Mouse (Mus musculus) limb, embryonic 12.5 days (tissue): ENCODE data around the gene Aldh18a1. TPM values are rescaled to one million over a fixed set of nuclear protein-coding genes. Genes with fewer than 3 reads are reported as not detected.
A peak's percentile ranks its signal among the peaks of the same experiment; 100 is the strongest.

ENCODE experiments used
- ATAC-seq: fragments of 200-750 bp; cut with Nextera tagmentation; 2 replicates; pipeline ENCODE4 v1.8.0; 2017; ENCODE audit warnings: low read depth, moderate TSS enrichment; ENCODE audit not compliant: insufficient number of reproducible peaks, insufficient read depth, low FRiP score, low TSS enrichment
- H3K27ac ChIP-seq: fragments of 300-500 bp; sonication (generic); 2 replicates; pipeline ENCODE4 v1.5.1; 2016; ENCODE audit warnings: mild to moderate bottlenecking, moderate library complexity
- H3K27me3 ChIP-seq: fragments of 300-500 bp; sonication (generic); 2 replicates; pipeline ENCODE4 v1.6.1; 2016; ENCODE audit warnings: mild to moderate bottlenecking, moderate library complexity
- H3K36me3 ChIP-seq: fragments of 300-500 bp; sonication (generic); 2 replicates; pipeline ENCODE4 v1.6.1; 2016; ENCODE audit warnings: mild to moderate bottlenecking, moderate library complexity
- H3K4me1 ChIP-seq: fragments of 300-500 bp; sonication (generic); replicated peaks from 2 replicates; pipeline ENCODE4 v1.6.1; 2016
- H3K4me2 ChIP-seq: fragments of 300-500 bp; sonication (generic); 2 replicates; pipeline ENCODE4 v1.6.1; 2016; ENCODE audit warnings: mild to moderate bottlenecking, moderate library complexity
- H3K4me3 ChIP-seq: fragments of 300-500 bp; sonication (generic); replicated peaks from 2 replicates; pipeline ENCODE4 v1.5.1; 2016; ENCODE audit warnings: mild to moderate bottlenecking
- H3K9ac ChIP-seq: fragments of 300-500 bp; sonication (generic); replicated peaks from 2 replicates; pipeline ENCODE4 v1.6.1; 2016; ENCODE audit warnings: mild to moderate bottlenecking, moderate library complexity
- H3K9me3 ChIP-seq: fragments of 300-500 bp; sonication (generic); 2 replicates; pipeline ENCODE4 v1.6.1; 2016; ENCODE audit warnings: mild to moderate bottlenecking, moderate library complexity
- WGBS: fragments of 180-500 bp; shearing (Covaris S2); methylation state at CpG from one replicate; pipeline ENCODE4 v1.1.7; 2016; 5-methylcytosine and 5-hydroxymethylcytosine counted together
- polyA plus RNA-seq: library from polyadenylated mRNA; unstranded; fragments of >200 nt; fragmentation: Nextera tagmentation; extraction: Ambion mirVana; gene quantifications from 2 replicates; pipeline ENCODE4 v1.2.1, GENCODE M21; 2016

Gene Aldh18a1
- polyA plus RNA-seq, 1 experiment from 2014 or later, result 83.2 TPM

GRCm38 (mm10) chr19:40554343-40554742 lies 33.9 kb downstream of the Aldh18a1 start:
- H3K4me1 ChIP-seq, result peaks cover 2% of the 10 kb centered on the region
- no peak overlapping the region for H3K9ac ChIP-seq
- H3K36me3 ChIP-seq, result peaks cover 82% of the 10 kb centered on the region
- no peak overlapping the region for H3K27ac ChIP-seq
- H3K4me3 ChIP-seq, result no peak overlapping the region
- no peak for ATAC-seq
- WGBS, result 93% methylated on average over 11 of the region's 11 CpGs
- H3K9me3 ChIP-seq, result no peaks in the 10 kb centered on the region; the same call in 1 of the 2 replicates
- H3K4me2 ChIP-seq, result no peak overlapping the region
- no peaks in the 10 kb centered on the region for H3K27me3 ChIP-seq

- Histone ChIP-seq H3K4me3 (no peak overlapping the region), H3K27ac (no peak overlapping the region), H3K9me3 (no peaks in the 10 kb centered on the region; the same call in 1 of the 2 replicates), H3K27me3 (no peaks in the 10 kb centered on the region), H3K36me3 (peaks cover 82% of the 10 kb centered on the region), H3K4me2 (no peak overlapping the region), H3K4me1 (peaks cover 7% of the 10 kb centered on the region), H3K9ac (no peak overlapping the region)
- ATAC-seq, result no peak
- 86% methylated on average over 6 of the region's 6 CpGs for WGBS
Observed at GRCm38 (mm10) chr19:40553849-40554248, 34.4 kb downstream of the Aldh18a1 start.

DNA sequence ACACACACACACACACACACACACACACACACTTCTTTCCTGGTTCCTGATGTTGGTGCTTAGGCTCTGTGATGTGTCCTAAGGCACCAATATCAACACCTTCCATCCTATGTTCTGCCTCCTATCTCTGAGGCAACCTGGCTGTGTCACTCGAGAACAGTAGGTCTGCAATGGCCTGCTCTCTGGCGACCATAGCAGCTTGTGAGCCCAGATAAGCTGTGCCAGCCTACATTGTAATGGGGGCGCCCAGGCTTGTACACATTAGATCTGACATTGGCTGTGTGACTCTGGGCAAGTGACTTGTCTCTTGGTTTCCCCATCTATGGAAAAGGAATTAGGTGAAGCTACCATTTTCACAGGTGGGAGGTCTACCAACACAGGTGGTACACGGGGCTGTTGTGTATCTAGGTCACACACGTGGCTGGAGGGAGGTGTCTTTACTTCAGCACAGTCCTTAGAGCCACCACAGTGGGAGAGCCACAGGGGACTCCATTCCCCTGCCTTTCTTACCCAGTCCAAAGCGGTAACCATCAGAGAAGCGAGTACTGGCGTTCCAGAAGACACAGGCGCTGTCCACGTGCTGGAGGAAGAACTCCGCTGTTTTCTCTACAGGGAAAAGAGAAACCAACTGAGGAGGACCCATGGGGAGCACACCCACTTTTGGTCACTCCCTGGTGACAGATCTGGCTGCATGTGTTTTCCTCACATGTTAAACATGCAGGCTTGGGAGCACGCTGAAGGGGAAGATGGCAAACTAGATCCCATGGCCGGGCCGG lies 35.1 kb downstream of the Aldh18a1 start:
- WGBS, result 93% methylated on average over 14 of the region's 14 CpGs
- Histone ChIP-seq H3K4me1 (peaks cover 9% of the 10 kb centered on the region), H3K4me3 (no peak overlapping the region), H3K4me2 (no peak overlapping the region), H3K9me3 (no peaks in the 10 kb centered on the region; the same call in 1 of the 2 replicates), H3K27ac (no peak overlapping the region), H3K36me3 (peaks cover 78% of the 10 kb centered on the region), H3K27me3 (no peaks in the 10 kb centered on the region), H3K9ac (no peak overlapping the region)
- ATAC-seq, result no peak

- no peak overlapping the region for H3K4me3 ChIP-seq
- H3K9me3 ChIP-seq, result no peaks in the 10 kb centered on the region
- 59% methylated on average over 6 of the region's 6 CpGs for WGBS
- peaks cover 9% of the 10 kb centered on the region for H3K4me1 ChIP-seq
- no peak overlapping the region for H3K9ac ChIP-seq
- no peaks in the 10 kb centered on the region for H3K27me3 ChIP-seq
- no peak for ATAC-seq
- H3K4me2 ChIP-seq, result no peak overlapping the region
- H3K27ac ChIP-seq, result no peak overlapping the region
- H3K36me3 ChIP-seq, result peaks cover 44% of the 10 kb centered on the region
Observed at GRCm38 (mm10) chr19:40549516-40550135, 38.6 kb downstream of the Aldh18a1 start.

GRCm38 (mm10) chr19:40548796-40549515 lies 39.3 kb downstream of the Aldh18a1 start:
- 33% methylated on average over 5 of the region's 5 CpGs for WGBS
- Histone ChIP-seq H3K4me2 (no peak overlapping the region), H3K9ac (no peak overlapping the region)

DNA sequence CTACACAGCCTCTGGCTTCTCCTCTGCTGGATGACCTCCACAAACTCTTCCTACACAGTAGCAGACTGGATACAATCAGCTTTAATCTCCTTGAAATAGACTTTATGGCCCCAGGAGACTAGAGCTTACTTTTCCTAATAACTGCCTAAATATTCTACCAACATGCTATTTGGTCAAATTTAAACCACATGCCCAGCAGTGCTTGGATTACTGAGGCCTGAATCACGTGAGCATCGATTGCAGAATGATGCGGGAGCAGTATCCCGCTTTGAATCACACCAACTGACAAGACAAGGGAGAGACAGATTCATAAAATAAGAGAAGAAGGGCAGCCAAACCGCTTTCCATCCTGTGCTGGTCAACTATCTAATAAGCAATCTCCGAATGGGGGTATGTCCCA lies 39.9 kb downstream of the Aldh18a1 start:
- no peaks in the 10 kb centered on the region for H3K9me3 ChIP-seq
- ATAC-seq, result no peak
- H3K27ac ChIP-seq, result no peak overlapping the region
- H3K9ac ChIP-seq, result no peak overlapping the region
- H3K36me3 ChIP-seq, result peaks cover 32% of the 10 kb centered on the region
- WGBS, result 76% methylated on average over 6 of the region's 6 CpGs
- peaks cover 9% of the 10 kb centered on the region for H3K4me1 ChIP-seq
- H3K4me2 ChIP-seq, result no peak overlapping the region
- H3K4me3 ChIP-seq, result no peak overlapping the region
- H3K27me3 ChIP-seq, result no peaks in the 10 kb centered on the region

More at GRCm38 (mm10) chr19:40548796-40549515, 39.3 kb downstream of the Aldh18a1 start:
- 0 out of 2 replicates have a peak, but pooled peaks have one; percentile 49 for ATAC-seq
- Histone ChIP-seq H3K4me3 (no peak overlapping the region), H3K27me3 (no peaks in the 10 kb centered on the region), H3K4me1 (peaks cover 9% of the 10 kb centered on the region), H3K9me3 (no peaks in the 10 kb centered on the region), H3K36me3 (peaks cover 37% of the 10 kb centered on the region), H3K27ac (no peak overlapping the region)

- WGBS, result 6% methylated on average over 3 of the region's 3 CpGs
- no peaks in the 10 kb centered on the region for H3K36me3 ChIP-seq
- peaks cover 9% of the 10 kb centered on the region for H3K4me1 ChIP-seq
- H3K4me3 ChIP-seq, result no peak overlapping the region
- no peak overlapping the region for H3K9ac ChIP-seq
- H3K9me3 ChIP-seq, result no peaks in the 10 kb centered on the region
- H3K4me2 ChIP-seq, result no peak overlapping the region
- H3K27ac ChIP-seq, result no peak overlapping the region
- H3K27me3 ChIP-seq, result no peaks in the 10 kb centered on the region
- ATAC-seq, result no peak
Observed at GRCm38 (mm10) chr19:40544856-40545255, 43.4 kb downstream of the Aldh18a1 start.

DNA sequence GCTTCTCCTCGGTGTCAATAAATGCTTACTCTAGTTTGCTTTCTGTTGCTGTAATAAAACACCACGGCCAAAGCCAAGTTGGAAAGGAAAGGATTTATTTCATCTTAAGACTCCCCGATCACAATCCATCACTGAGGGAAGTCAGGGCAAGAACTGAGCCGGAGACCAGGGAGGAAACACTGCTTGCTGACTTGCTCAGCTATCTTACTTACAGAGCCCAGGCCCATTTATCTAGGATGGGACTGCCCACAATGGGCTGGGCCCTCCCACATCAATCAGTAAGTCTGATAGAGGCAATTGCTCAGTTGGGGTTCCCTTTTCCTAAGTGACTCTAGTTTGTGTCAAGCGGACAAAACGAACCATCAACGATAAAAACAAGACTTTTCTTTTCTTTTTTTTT lies 45.5 kb downstream of the Aldh18a1 start:
- no peaks in the 10 kb centered on the region for H3K9me3 ChIP-seq
- WGBS, result 85% methylated on average over 7 of the region's 7 CpGs
- no peak overlapping the region for H3K4me2 ChIP-seq
- H3K4me3 ChIP-seq, result no peak overlapping the region
- H3K36me3 ChIP-seq, result no peaks in the 10 kb centered on the region
- H3K9ac ChIP-seq, result no peak overlapping the region
- H3K4me1 ChIP-seq, result no peaks in the 10 kb centered on the region
- ATAC-seq, result no peak
- H3K27me3 ChIP-seq, result no peaks in the 10 kb centered on the region
- no peak overlapping the region for H3K27ac ChIP-seq

DNA sequence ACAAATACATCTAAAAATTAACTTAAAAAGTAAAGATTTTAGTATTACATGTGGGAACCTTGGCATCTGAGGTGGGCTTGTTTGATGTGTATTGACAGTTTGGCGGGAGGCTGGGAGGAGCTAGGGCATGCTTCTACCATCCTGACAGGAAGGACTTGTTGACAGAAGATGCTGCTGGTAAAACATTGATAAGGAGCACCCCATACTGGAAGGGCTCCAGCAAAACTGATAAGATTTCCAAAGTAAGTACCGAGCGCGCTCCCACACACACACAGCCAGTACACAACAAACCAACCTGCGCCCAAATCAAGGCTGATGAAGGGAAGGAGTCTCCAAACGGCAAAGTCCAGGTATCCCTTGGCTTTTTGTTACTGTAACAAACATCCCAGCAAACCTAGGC lies 51.7 kb downstream of the Aldh18a1 start:
- ATAC-seq, result no peak
- H3K4me1 ChIP-seq, result no peaks in the 10 kb centered on the region
- WGBS, result 94% methylated on average over 6 of the region's 6 CpGs

DNA sequence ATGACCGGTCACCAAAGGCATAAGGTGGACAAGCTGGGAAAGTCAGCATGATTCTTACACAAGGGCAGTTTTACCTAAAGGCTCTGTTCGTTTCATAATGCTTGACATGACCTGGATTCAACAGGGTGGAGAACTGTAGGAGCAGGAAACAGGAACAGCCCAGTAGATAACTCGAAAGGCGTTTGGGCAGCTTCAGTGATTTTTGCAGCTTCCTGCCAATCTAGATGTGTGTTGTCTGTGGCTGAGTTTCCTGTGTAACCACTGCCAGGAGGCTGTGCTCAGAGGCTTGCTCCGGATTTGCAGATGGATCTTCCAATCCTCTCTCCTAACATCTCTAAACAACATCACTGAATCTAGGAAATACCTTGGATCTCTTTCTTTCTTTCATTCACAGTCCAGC lies 55.7 kb downstream of the Aldh18a1 start:
- no peak overlapping the region for H3K27ac ChIP-seq
- H3K27me3 ChIP-seq, result no peaks in the 10 kb centered on the region; the same call in 1 of the 2 replicates
- no peak overlapping the region for H3K4me2 ChIP-seq
- WGBS, result 87% methylated on average over 5 of the region's 5 CpGs
- ATAC-seq, result no peak
- no peaks in the 10 kb centered on the region for H3K4me1 ChIP-seq
- no peaks in the 10 kb centered on the region for H3K9me3 ChIP-seq
- H3K9ac ChIP-seq, result no peak overlapping the region
- no peaks in the 10 kb centered on the region for H3K36me3 ChIP-seq
- H3K4me3 ChIP-seq, result no peak overlapping the region

More for the DNA sequence above, 51.7 kb downstream of the Aldh18a1 start:
- Histone ChIP-seq H3K9me3 (no peaks in the 10 kb centered on the region), H3K4me3 (no peak overlapping the region), H3K4me2 (no peak overlapping the region), H3K27ac (no peak overlapping the region), H3K36me3 (no peaks in the 10 kb centered on the region), H3K9ac (no peak overlapping the region), H3K27me3 (no peaks in the 10 kb centered on the region; the same call in 1 of the 2 replicates)

DNA sequence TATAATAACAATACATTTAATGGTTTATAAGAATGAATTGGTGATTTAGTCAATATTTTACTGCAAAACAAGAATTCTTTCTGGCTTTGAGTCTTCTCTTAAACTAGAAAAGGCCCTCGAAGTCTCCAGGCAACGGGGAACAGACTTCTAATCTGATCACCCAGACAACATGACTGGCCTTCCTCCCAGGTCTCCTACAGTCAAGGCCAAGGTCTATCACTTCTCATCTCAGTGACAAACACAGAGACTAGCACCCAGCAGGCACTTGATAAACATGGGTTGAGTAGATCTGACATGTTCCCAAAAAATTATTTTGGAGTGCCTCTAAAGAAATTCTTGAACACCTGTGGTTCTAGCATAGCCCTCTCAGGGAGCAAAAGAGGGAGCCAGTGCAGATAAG lies 57.9 kb downstream of the Aldh18a1 start:
- no peaks in the 10 kb centered on the region; the same call in 1 of the 2 replicates for H3K27me3 ChIP-seq
- H3K36me3 ChIP-seq, result no peaks in the 10 kb centered on the region
- H3K4me1 ChIP-seq, result no peaks in the 10 kb centered on the region
- ATAC-seq, result no peak
- no peak overlapping the region for H3K9ac ChIP-seq
- no peaks in the 10 kb centered on the region for H3K9me3 ChIP-seq
- 84% methylated on average over 2 of the region's 2 CpGs for WGBS
- no peak overlapping the region for H3K4me3 ChIP-seq
- H3K4me2 ChIP-seq, result no peak overlapping the region
- no peak overlapping the region for H3K27ac ChIP-seq
